Mouse (Mus musculus) C2C12 (cell line): ENCODE data around the gene Gpr89. TPM values are rescaled to one million over a fixed set of nuclear protein-coding genes. Genes with fewer than 3 reads are reported as not detected.

Experiments used
- H3K27me3 ChIP-seq: one replicate; pipeline ENCODE4 v1.6.1; 2011; ENCODE audit not compliant: control insufficient read depth, insufficient read depth, insufficient read length
- H3K36me3 ChIP-seq: one replicate; pipeline ENCODE4 v1.6.1; 2011; ENCODE audit not compliant: control insufficient read depth, insufficient read depth
- H3K4me3 ChIP-seq: one replicate; pipeline ENCODE4 v1.5.1; 2011; ENCODE audit warnings: mild to moderate bottlenecking, control low read depth; ENCODE audit not compliant: poor library complexity, insufficient read depth, severe bottlenecking
- H3K79me2 ChIP-seq: one replicate; pipeline ENCODE4 v1.6.1; 2011; ENCODE audit not compliant: control insufficient read depth, insufficient read depth
- H3K79me3 ChIP-seq: one replicate; pipeline ENCODE4 v1.6.1; 2011; ENCODE audit warnings: low read depth, control low read depth
- H3ac ChIP-seq: one replicate; pipeline ENCODE3; 2011; ENCODE audit warnings: low read depth; ENCODE audit not compliant: control insufficient read depth, insufficient read length
- CEBPB ChIP-seq: IDR thresholded peaks from one replicate; pipeline ENCODE4 v1.6.1; 2011; ENCODE audit warnings: low read depth, mild to moderate bottlenecking, control low read depth, moderate library complexity
- CTCF ChIP-seq: IDR thresholded peaks from one replicate; pipeline ENCODE4 v1.5.1; 2011; ENCODE audit not compliant: control insufficient read depth, insufficient read depth, insufficient read length
- FOSL1 ChIP-seq: IDR thresholded peaks from one replicate; pipeline ENCODE4 v1.8.0; 2011; ENCODE audit warnings: mild to moderate bottlenecking, low read length; ENCODE audit not compliant: poor library complexity, insufficient read depth, severe bottlenecking
- MAX ChIP-seq: IDR thresholded peaks from one replicate; pipeline ENCODE4 v1.6.1; 2011; ENCODE audit warnings: mild to moderate bottlenecking, control low read depth
- MYOD1 ChIP-seq: IDR thresholded peaks from one replicate; pipeline ENCODE4 v1.6.1; 2011; ENCODE audit warnings: low read depth; ENCODE audit not compliant: control insufficient read depth, insufficient read length
- MYOG ChIP-seq: IDR thresholded peaks from one replicate; pipeline ENCODE4 v1.6.1; 2011; ENCODE audit not compliant: control insufficient read depth, insufficient read length; ENCODE audit errors: extremely low read depth
- USF1 ChIP-seq: IDR thresholded peaks from one replicate; pipeline ENCODE4 v1.6.1; 2011; ENCODE audit warnings: low read depth, mild to moderate bottlenecking, control low read depth, moderate library complexity
- polyA plus RNA-seq: library from polyadenylated mRNA; unstranded; fragments of >200 nt; fragmentation: generic; extraction: Trizol; gene quantifications from one replicate; pipeline ENCODE4 v1.2.1, GENCODE M21; 2012; ENCODE audit warnings: missing spikeins

Gpr89 gene
- polyA plus RNA-seq, 1 experiment: 17.7 TPM

DNA sequence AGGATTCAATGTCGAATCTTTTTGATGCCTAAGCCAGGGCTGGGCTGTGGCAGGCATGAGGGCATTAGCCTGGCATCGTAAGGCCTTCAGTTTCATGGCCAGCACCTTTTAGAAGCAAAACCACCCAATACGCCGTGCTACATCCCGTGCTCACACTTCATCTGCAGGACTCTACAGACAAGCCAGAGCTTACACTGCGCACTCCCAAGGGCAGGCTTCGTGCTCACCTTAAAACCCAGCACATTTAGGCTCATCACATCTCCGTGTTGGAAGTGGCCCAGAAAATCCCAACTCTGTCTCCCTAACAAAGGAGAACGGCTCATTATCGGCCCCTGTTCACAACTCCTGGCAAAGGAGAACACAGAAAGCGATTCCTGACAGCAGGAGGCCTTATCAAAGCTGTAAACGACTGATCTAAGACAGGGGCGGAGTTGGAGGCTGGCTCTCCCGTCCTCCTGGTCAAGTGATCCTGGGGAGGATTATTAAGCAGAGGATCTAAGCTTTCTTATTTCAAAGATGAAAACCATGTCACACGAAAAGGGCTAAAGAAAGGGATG, 76.8 kb downstream of the Gpr89 start:
- H3K4me3 ChIP-seq: no peak overlapping the region
- H3K79me2 ChIP-seq: no peaks in the 10 kb centered on the region
- H3K36me3 ChIP-seq: no peaks in the 10 kb centered on the region
- peaks cover 10% of the 10 kb centered on the region for H3K27me3 ChIP-seq
- no peaks in the 10 kb centered on the region for H3K79me3 ChIP-seq
- H3ac ChIP-seq: no peak overlapping the region
- TF ChIP-seq MAX (no peak), CEBPB (no peak), CTCF (no peak), MYOG (no peak), USF1 (no peak), FOSL1 (no peak), MYOD1 (no peak)

DNA sequence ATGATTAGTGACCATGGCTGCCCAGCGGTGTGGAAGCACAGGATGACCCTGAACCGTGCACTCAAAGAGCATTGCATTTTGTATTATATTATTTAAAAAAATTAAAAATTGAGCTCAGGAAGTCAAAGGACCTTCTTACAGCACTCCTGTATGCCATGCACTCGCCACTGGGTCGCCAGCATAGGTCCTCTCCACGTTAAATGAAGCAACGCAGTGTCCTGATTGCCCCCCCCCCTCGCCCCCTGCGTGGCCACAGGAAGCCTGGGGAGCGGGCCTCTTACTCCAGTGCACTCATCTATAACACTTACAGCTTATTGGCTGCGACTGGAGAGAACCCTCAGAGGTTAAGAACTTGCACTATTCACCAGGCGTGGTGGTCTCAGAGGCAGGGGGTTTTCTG, 79.9 kb downstream of the Gpr89 start:
- H3K79me3 ChIP-seq: no peaks in the 10 kb centered on the region
- no peaks in the 10 kb centered on the region for H3K27me3 ChIP-seq
- no peaks in the 10 kb centered on the region for H3K79me2 ChIP-seq
- no peaks in the 10 kb centered on the region for H3K36me3 ChIP-seq
- H3ac ChIP-seq: no peak overlapping the region
- TF ChIP-seq CTCF (no peak), FOSL1 (no peak), CEBPB (no peak), MYOG (no peak), USF1 (no peak), MAX (no peak), MYOD1 (no peak)
- H3K4me3 ChIP-seq: no peak overlapping the region

DNA sequence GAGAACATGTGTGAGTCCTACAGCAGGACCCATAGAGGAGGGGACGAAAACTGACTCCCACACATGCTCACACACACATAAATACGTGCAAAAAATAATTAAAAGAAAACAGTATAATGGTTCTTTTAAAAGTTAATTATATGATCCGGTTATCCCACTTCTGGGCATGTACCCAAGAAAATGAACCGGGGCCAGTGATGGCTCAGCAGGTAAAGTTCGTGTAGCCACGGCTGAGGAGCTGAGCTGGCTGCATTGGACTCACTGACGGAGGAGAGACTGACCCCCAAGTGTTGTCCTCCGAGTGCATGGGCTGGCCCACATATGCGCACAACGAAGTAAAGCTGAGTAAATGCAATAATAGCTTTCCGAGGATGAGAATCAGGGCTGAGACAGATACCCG, 80.5 kb downstream of the Gpr89 start:
- H3K4me3 ChIP-seq: no peak overlapping the region
- no peak for TF ChIP-seq FOSL1
- no peak for TF ChIP-seq MYOG
- no peak for TF ChIP-seq MYOD1
- no peak for TF ChIP-seq CEBPB
- no peak for TF ChIP-seq CTCF
- no peak for TF ChIP-seq MAX
- no peak for TF ChIP-seq USF1
- H3K27me3 ChIP-seq: no peaks in the 10 kb centered on the region
- H3K36me3 ChIP-seq: no peaks in the 10 kb centered on the region
- no peaks in the 10 kb centered on the region for H3K79me2 ChIP-seq
- no peak overlapping the region for H3ac ChIP-seq
- H3K79me3 ChIP-seq: no peaks in the 10 kb centered on the region

DNA sequence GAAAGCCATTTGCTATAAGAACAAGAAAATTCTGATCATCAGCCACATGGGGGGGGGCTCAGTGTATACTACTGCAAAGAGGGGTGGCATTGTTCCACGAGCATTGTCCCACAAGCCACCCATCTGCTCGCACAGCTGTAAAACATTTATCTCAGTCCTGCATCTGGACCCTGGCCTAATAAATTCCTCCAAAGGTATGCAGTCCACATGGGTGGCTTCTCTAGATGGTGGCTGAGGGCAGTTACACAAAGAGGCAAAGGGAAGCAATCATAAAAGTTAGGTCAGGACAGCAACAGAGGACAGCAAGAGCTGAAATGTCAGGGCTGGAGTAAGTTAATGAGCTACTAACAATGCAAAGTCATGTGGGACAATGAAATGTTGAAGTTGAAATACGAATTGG, 81.4 kb downstream of the Gpr89 start:
- Histone ChIP-seq H3K36me3 (no peaks in the 10 kb centered on the region), H3K79me3 (no peaks in the 10 kb centered on the region), H3ac (no peak overlapping the region), H3K4me3 (no peak overlapping the region), H3K79me2 (no peaks in the 10 kb centered on the region), H3K27me3 (no peaks in the 10 kb centered on the region)
- TF ChIP-seq CEBPB (no peak), MYOG (no peak), MAX (no peak), FOSL1 (no peak), MYOD1 (no peak), CTCF (no peak), USF1 (no peak)

DNA sequence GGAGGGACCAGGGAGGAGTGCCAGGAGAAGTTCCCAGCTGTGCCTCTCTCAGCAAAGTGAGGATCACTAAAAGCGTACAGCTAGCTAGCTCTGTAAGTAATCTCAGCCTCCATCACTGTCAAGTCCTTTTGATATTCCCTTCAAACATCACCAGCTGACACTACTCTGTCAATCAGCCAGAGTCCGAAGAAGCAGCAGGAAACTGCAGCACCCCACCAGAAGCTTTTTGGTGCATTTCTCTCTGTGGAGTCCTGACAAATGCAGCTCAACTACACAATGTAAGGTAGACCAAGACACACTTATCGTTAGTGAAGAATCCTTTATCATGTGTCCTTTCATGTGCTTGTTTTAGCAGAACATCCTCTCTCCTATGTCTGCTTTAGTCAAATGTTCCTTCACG, 83.6 kb downstream of the Gpr89 start:
- Histone ChIP-seq H3K79me2 (no peaks in the 10 kb centered on the region), H3ac (no peak overlapping the region), H3K79me3 (no peaks in the 10 kb centered on the region), H3K36me3 (no peaks in the 10 kb centered on the region), H3K4me3 (no peak overlapping the region), H3K27me3 (no peaks in the 10 kb centered on the region)
- TF ChIP-seq CEBPB: no peak
- TF ChIP-seq MAX: no peak
- TF ChIP-seq MYOD1: no peak
- no peak for TF ChIP-seq USF1
- TF ChIP-seq FOSL1: no peak
- no peak for TF ChIP-seq CTCF
- no peak for TF ChIP-seq MYOG

DNA sequence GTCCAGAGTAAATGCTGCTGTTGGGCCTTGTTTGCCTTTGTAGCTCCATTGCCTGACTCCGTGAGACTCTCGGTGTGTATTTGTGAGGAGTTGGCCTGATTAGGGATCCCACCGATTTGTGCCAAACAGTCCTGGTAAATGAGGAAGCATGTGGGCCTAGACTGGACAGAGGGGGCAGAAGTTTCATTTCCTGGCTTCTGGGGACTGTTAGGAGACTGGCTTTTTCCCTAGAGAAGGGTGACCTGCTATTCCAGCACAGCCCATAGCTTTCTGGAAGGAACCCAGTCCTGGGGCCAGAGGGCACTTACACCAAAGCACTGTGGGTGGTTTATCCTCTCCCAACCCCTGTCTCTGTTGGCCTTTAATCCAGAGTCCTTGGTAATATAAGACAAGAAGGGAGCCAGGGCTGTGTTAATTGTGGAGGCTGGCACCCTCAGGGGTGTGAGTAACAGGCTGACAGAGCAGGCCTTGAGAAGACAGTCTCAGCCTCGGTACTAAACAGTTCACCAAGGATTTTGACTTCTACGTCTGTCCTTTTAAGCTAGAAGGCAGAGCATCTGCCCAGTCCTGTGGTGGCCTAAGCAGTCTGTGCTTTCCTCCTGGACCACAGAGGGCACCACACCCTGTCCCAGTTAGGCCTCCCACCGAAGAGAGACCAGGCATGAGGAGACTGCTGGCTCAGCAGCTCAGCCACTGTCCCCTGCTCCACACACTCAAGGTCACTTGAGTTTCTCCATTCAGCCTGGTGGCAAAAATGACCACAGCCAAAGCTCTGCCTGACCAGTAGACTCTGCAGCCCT, 84.8 kb downstream of the Gpr89 start:
- no peaks in the 10 kb centered on the region for H3K36me3 ChIP-seq
- H3K4me3 ChIP-seq: no peak overlapping the region
- TF ChIP-seq MYOD1: no peak
- H3K27me3 ChIP-seq: no peaks in the 10 kb centered on the region
- no peaks in the 10 kb centered on the region for H3K79me2 ChIP-seq
- no peak overlapping the region for H3ac ChIP-seq
- no peaks in the 10 kb centered on the region for H3K79me3 ChIP-seq

Other genes with a start within 250 kb of the Gpr89 start
- gene Ankrd35, start 235.2 kb downstream of the Gpr89 start, polyA plus RNA-seq: 0.09 TPM
- 19.2 TPM for gene Pias3, start 209.0 kb downstream of the Gpr89 start, polyA plus RNA-seq
- gene Nudt17, start 196.8 kb downstream of the Gpr89 start, polyA plus RNA-seq: 3.2 TPM
- gene Polr3c, start 177.7 kb downstream of the Gpr89 start, polyA plus RNA-seq: 36.1 TPM
- gene Rnf115, start 177.7 kb downstream of the Gpr89 start, polyA plus RNA-seq: 13.5 TPM
- gene Pdzk1, start 76.1 kb downstream of the Gpr89 start, polyA plus RNA-seq: not detected
- gene Cd160, start 76.0 kb downstream of the Gpr89 start, polyA plus RNA-seq: 0.04 TPM
- 0.12 TPM for gene Gja5, start 653 bp downstream of the Gpr89 start, polyA plus RNA-seq
- not detected for gene Gja8, start 20.7 kb upstream of the Gpr89 start, polyA plus RNA-seq